Mouse (Mus musculus) intestine, embryonic 14.5 days (tissue): ENCODE results near the gene Ckap2l. TPM values are rescaled to one million over a fixed set of nuclear protein-coding genes. Genes with fewer than 3 reads are reported as not detected.

Source experiments
- ATAC-seq: fragments of 200-750 bp; cut with Nextera tagmentation; replicated peaks from 2 replicates; pipeline ENCODE4 v1.8.0; 2017; ENCODE audit warnings: low read depth, moderate number of reproducible peaks, moderate TSS enrichment, moderate library complexity; ENCODE audit not compliant: low FRiP score, low TSS enrichment
- DNase-seq: peaks from one replicate; pipeline ENCODE4 v3.0.0-alpha.2; 2018; ENCODE audit warnings: low spot score
- H3K27ac ChIP-seq: fragments of 300-500 bp; sonication (generic); 2 replicates; pipeline ENCODE4 v1.5.1; 2014; ENCODE audit warnings: low read depth, mild to moderate bottlenecking, control low read depth
- H3K27me3 ChIP-seq: fragments of 300-500 bp; sonication (generic); replicated peaks from 2 replicates; pipeline ENCODE4 v1.6.1; 2014; ENCODE audit warnings: low read length, control low read depth; ENCODE audit not compliant: control insufficient read depth, insufficient read depth
- H3K36me3 ChIP-seq: fragments of 300-500 bp; sonication (generic); 2 replicates; pipeline ENCODE4 v1.6.1; 2014; ENCODE audit warnings: low read length, control low read depth; ENCODE audit not compliant: control insufficient read depth, insufficient read depth
- H3K4me1 ChIP-seq: fragments of 300-500 bp; sonication (generic); replicated peaks from 2 replicates; pipeline ENCODE4 v1.6.1; 2014; ENCODE audit warnings: low read length, control low read depth, mixed read lengths; ENCODE audit not compliant: control insufficient read depth, insufficient read depth
- H3K4me2 ChIP-seq: fragments of 300-500 bp; sonication (generic); 2 replicates; pipeline ENCODE4 v1.6.1; 2014; ENCODE audit warnings: low read length
- H3K4me3 ChIP-seq: fragments of 300-500 bp; sonication (generic); 2 replicates; pipeline ENCODE4 v1.5.1; 2014; ENCODE audit warnings: low read depth, low read length, control low read depth, mixed read lengths
- H3K9ac ChIP-seq: fragments of 300-500 bp; sonication (generic); 2 replicates; pipeline ENCODE4 v1.6.1; 2014; ENCODE audit warnings: mild to moderate bottlenecking, low read length
- H3K9me3 ChIP-seq: fragments of 300-500 bp; sonication (generic); 2 replicates; pipeline ENCODE4 v1.6.1; 2016; ENCODE audit warnings: low read length, control low read depth; ENCODE audit not compliant: control insufficient read depth
- WGBS: fragments of 180-500 bp; shearing (Covaris S2); extraction: QIAGEN DNeasy Blood & Tissue Kit; methylation state at CpG from one replicate; pipeline ENCODE4 v1.1.7; 2014; 5-methylcytosine and 5-hydroxymethylcytosine counted together
- polyA plus RNA-seq: library from polyadenylated mRNA; unstranded; fragments of >200 nt; fragmentation: Nextera tagmentation; extraction: Ambion mirVana; gene quantifications from 2 replicates; pipeline ENCODE4 v1.2.1, GENCODE M21; 2014

Ckap2l gene
- polyA plus RNA-seq, 1 experiment from 2014 or later = 48.6 TPM

DNA sequence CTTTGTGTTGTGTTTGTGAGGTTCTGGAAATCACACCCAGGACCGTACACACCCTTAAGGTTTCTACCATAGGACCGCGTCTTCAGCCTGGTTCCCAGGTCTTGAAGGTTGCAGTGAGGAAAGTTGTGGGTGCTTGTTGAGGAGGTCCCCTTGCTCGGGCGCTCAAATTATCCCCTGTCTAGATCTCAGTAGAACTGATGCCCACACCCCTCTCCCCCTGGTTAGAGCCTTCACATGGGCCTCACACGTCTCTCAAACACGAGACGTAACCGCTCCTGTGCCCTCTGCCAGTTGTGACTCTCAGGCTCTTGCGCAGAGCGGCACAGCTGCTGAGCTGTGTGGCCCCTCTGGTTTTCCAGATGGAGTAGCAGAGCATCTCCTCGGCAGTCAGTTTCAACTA is 50.1 kb downstream of the Ckap2l start:
- H3K27ac ChIP-seq = no peak overlapping the region
- WGBS = 96% methylated on average over 12 of the region's 12 CpGs
- DNase-seq (no peak), ATAC-seq (no peak)
- H3K36me3 ChIP-seq = no peaks in the 10 kb centered on the region
- no peak overlapping the region for H3K4me2 ChIP-seq
- no peak overlapping the region for H3K4me3 ChIP-seq
- peaks cover 10% of the 10 kb centered on the region; the same call in 1 of the 2 replicates for H3K4me1 ChIP-seq
- H3K27me3 ChIP-seq = no peaks in the 10 kb centered on the region
- H3K9me3 ChIP-seq = no peaks in the 10 kb centered on the region
- H3K9ac ChIP-seq = no peak overlapping the region

DNA sequence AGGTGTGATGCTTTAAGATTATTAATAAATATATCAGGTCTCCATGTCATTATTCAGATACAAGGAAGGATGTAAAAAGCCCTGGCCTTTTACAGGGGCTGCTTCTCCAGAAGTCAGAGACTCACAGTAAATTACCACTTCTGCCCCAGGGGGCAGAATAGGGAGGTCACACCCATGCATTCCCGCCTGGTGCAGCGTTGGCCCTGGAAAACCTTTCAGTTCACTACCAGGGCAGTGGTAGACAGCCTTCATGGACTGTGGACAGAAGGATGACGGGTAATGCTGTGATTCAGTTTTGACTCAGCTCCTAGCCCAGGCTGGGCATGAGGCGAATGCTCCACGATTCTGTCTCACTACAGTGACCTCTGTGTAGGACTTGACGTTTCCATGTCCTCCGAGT is 50.6 kb downstream of the Ckap2l start:
- H3K9ac ChIP-seq = no peak overlapping the region
- no peaks in the 10 kb centered on the region for H3K9me3 ChIP-seq
- H3K27ac ChIP-seq = no peak overlapping the region
- peaks cover 10% of the 10 kb centered on the region; the same call in 1 of the 2 replicates for H3K4me1 ChIP-seq
- 80% methylated on average over 7 of the region's 7 CpGs for WGBS
- DNase-seq = no peak
- H3K4me3 ChIP-seq = no peak overlapping the region
- no peaks in the 10 kb centered on the region for H3K36me3 ChIP-seq
- H3K27me3 ChIP-seq = no peaks in the 10 kb centered on the region
- H3K4me2 ChIP-seq = no peak overlapping the region
- ATAC-seq = no peak

DNA sequence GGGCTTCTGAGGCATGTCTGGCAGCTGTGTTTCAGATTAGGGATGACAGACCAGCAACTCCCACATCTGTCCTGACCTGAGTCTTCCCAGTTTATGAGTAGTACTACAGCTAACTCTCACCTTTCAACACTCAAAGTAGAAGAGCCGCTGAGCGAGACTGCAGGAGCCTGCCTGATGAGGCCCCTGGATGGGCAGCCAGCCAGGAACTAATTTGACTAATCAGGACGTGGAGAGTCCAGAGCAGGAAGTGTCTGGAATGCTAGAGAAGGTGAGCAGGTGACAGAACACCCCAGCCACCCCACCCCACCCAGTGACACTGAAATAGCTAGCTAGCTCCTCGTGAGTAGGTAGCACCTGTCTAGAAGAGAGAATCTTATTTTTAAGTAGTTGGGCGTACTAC is 51.4 kb downstream of the Ckap2l start:
- Histone ChIP-seq H3K9me3 (no peaks in the 10 kb centered on the region), H3K27me3 (no peaks in the 10 kb centered on the region), H3K4me3 (no peak overlapping the region), H3K36me3 (no peaks in the 10 kb centered on the region), H3K4me2 (no peak overlapping the region), H3K9ac (no peak overlapping the region), H3K27ac (no peak overlapping the region), H3K4me1 (peaks cover 13% of the 10 kb centered on the region; the same call in 1 of the 2 replicates)
- 48% methylated on average over 5 of the region's 5 CpGs for WGBS
- peak; percentile 74 for ATAC-seq
- no peak for DNase-seq

DNA sequence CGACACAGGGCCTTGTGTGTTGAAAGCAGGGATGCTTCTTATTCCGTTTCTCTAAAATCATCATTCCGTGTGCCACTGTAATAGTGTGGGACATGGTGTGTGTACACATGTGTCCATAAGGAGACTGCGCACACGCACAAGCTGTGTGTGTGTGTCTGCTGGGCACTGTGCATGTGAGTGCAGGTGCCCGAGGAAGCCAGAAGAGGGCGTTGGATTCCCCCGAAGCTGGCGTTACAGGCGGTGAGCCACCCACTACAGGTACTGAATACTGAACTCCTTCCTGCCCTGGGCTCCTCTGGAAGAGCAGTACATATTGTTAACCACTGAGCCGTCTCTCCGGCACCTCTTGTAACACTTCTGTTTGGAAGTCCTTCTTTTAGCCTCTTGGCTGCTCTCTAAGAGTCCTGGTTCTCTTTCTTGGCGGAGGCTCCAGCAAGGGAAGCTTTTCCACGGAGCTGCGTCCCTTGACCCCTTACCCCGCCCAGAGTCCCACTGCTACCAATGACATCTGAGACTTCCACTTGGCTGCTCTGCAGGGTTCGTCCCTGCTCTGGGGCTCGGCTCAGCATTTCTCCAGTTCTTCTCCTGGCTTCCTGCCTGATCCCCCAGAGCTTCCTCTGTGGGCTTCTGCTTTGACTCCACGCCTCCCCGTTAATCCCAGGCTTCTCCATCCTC is 52.4 kb downstream of the Ckap2l start:
- H3K9ac ChIP-seq = no peak overlapping the region
- H3K9me3 ChIP-seq = no peaks in the 10 kb centered on the region
- no peak for DNase-seq
- no peak overlapping the region for H3K27ac ChIP-seq
- ATAC-seq = no peak
- peaks cover 13% of the 10 kb centered on the region; the same call in 1 of the 2 replicates for H3K4me1 ChIP-seq
- no peak overlapping the region for H3K4me2 ChIP-seq
- H3K36me3 ChIP-seq = no peaks in the 10 kb centered on the region
- WGBS = 76% methylated on average over 20 of the region's 20 CpGs
- no peaks in the 10 kb centered on the region for H3K27me3 ChIP-seq
- no peak overlapping the region for H3K4me3 ChIP-seq

DNA sequence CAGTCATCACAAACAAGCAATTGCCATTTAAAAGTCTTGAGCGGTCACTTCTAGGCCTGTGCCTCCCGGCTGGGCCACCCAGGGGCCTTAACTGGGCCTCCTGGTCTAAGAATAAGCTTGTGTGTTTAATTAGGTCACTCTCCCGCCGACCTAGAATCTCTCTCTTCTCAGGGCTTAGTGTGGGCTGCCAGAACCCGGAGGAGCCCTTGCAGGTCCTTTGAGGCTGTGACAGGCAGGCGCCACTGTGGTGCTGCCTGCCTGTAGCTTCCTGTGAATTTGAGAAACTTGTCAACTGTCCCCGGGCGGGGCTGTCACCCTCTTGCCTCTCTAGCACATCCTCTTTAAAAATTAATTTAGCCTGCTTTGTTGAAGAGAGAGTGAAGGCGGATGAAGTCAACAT is 53.2 kb downstream of the Ckap2l start:
- no peak overlapping the region for H3K4me2 ChIP-seq
- 33% methylated on average over 9 of the region's 9 CpGs for WGBS
- H3K9me3 ChIP-seq = no peaks in the 10 kb centered on the region
- no peak for DNase-seq
- no peak overlapping the region for H3K27ac ChIP-seq
- no peaks in the 10 kb centered on the region for H3K27me3 ChIP-seq
- ATAC-seq = no peak
- H3K9ac ChIP-seq = no peak overlapping the region
- H3K4me1 ChIP-seq = peaks cover 13% of the 10 kb centered on the region; the same call in 1 of the 2 replicates
- no peaks in the 10 kb centered on the region for H3K36me3 ChIP-seq
- no peak overlapping the region for H3K4me3 ChIP-seq

DNA sequence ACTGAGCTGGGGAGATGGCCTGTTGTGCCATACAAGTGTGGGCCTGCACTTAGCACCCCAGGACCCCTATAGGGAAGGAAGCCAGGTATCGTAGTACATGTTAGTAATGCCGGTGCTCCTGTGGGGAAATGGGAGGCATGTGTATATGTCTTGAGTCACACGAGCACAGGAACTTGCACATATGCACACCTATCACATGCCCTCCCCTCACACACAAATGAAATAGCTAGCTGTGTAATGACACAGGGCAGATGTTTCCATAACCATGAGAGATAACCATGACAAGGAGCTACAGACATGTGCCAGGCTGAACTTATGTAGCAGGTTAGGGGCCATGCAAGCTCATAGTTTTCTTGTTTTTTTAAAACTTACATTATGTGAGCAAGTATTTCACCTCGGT is 54.0 kb downstream of the Ckap2l start:
- DNase-seq = no peak
- Histone ChIP-seq H3K4me2 (no peak overlapping the region), H3K36me3 (no peaks in the 10 kb centered on the region), H3K9me3 (no peaks in the 10 kb centered on the region), H3K4me1 (peaks cover 13% of the 10 kb centered on the region; the same call in 1 of the 2 replicates), H3K27me3 (no peaks in the 10 kb centered on the region), H3K9ac (no peak overlapping the region), H3K27ac (no peak overlapping the region), H3K4me3 (no peak overlapping the region)
- WGBS = 82% methylated on average over 4 of the region's 4 CpGs
- no peak for ATAC-seq

DNA sequence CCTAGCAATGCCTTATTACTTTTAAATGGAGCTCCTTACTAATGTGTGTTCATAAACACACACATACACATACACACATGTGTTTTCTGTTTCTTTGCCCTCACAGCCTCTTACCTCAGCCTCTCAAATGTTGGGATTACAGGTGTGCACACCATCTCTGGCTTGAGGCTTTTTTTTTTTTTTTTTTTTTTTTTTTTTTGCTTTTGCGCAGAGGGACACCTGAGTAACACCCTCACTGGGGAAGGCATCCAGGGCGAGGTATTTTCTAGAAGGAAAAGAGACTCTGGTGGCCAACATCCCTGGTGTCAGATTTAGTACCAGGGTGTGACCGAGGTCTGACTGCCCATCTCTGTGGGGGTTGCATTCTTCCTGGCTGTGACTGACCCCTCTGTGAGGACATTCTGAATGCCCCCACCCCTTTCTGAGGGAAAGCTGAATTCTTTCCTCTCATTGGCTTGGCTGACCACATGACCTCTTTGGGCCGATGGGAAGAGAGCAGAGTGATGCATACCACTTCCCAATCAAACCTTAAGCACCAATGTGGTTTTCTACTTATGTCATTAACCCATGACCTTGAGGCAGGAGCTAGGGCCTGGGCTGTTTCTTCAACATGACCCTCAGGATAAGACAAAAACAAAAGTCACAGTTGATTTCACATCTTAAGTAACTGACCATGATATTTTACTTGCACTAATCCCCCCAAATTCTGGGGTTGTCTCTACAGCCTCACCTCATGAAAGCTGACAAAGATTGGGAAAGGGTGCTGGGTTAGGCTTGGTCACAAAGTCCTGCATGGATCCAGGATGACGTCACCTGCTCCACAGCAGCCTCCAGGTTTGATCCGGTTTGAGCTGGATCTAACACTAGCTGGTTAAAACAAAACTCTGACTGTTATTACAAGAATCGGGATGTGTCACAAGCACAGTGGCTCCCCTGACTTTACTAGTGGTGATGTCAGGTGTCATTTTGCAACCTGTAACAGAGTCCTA is 54.9 kb downstream of the Ckap2l start:
- Histone ChIP-seq H3K4me2 (no peak overlapping the region), H3K9ac (no peak overlapping the region), H3K27ac (no peak overlapping the region), H3K4me3 (no peak overlapping the region), H3K4me1 (peaks cover 13% of the 10 kb centered on the region; the same call in 1 of the 2 replicates), H3K27me3 (no peaks in the 10 kb centered on the region), H3K36me3 (no peaks in the 10 kb centered on the region), H3K9me3 (no peaks in the 10 kb centered on the region)
- WGBS = 57% methylated on average over 7 of the region's 7 CpGs
- ATAC-seq (no peak), DNase-seq (no peak)

DNA sequence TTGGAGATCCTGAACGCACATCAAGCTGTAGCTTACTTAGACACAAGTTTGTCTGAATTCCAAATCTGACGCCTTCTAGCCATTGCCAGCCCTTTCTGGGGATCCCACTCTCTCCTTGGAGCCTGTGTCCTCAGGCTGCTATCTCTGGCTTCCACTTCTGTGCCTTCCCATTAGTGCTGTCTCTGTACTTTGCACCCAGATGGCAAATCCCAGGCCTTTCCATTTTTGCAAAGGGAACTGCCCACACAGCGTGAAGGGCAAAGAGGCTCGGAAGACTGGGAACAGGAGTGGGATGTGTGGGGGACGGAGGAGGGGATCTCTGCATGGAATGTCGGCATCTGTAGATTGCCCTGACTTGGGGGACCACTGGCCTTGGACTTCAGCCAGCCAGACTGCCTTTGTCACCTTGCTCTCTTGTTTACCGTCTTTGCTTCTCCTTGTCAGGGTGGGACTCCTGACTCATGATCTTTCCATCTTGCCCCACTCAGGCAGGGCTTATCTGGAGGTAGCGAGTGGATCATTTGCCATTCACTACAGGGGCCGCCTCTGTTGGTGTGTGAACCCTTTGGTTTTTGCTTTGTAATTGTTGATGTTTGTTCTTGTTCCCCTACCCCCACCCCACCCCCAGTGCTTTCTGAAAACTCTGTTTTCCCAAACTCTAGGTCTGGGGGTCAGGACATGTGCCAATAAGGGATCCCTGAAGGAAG is 56.1 kb downstream of the Ckap2l start:
- no peak overlapping the region for H3K27ac ChIP-seq
- no peak overlapping the region for H3K4me2 ChIP-seq
- peaks cover 13% of the 10 kb centered on the region; the same call in 1 of the 2 replicates for H3K4me1 ChIP-seq
- H3K9me3 ChIP-seq = no peaks in the 10 kb centered on the region
- no peak overlapping the region for H3K9ac ChIP-seq
- WGBS = 55% methylated on average over 9 of the region's 9 CpGs
- no peaks in the 10 kb centered on the region for H3K27me3 ChIP-seq
- DNase-seq (no peak), ATAC-seq (no peak)
- no peak overlapping the region for H3K4me3 ChIP-seq
- H3K36me3 ChIP-seq = no peaks in the 10 kb centered on the region
